Mouse (Mus musculus): ENCODE data around the gene Bsg.

Bsg gene

GRCm38 (mm10) chr10:79703541-79703940, 750 bp upstream of the Bsg start:
- in situ Hi-C loops (cut with MseI, MboI): no loop called here

GRCm38 (mm10) chr10:79704970-79705360, 674 bp downstream of the Bsg start:
- in situ Hi-C loops (cut with MseI, MboI): no loop called here

- in situ Hi-C loops (cut with MseI, MboI): no loop called here
Measured at GRCm38 (mm10) chr10:79705951-79706350, 1.7 kb downstream of the Bsg start.

- in situ Hi-C loops (cut with MseI, MboI): no loop called here
Measured at GRCm38 (mm10) chr10:79706406-79707094, 2.3 kb downstream of the Bsg start.

- in situ Hi-C loops (cut with MseI, MboI): no loop called here
Measured at GRCm38 (mm10) chr10:79707162-79707561, 2.9 kb downstream of the Bsg start.

- in situ Hi-C loops (cut with MseI, MboI): no loop called here
Measured at GRCm38 (mm10) chr10:79707759-79708158, 3.5 kb downstream of the Bsg start.

- in situ Hi-C loops (cut with MseI, MboI): no loop called here
Measured at GRCm38 (mm10) chr10:79708668-79709067, 4.4 kb downstream of the Bsg start.

GRCm38 (mm10) chr10:79709307-79709706, 5.0 kb downstream of the Bsg start:
- in situ Hi-C loops (cut with MseI, MboI): no loop called here

- in situ Hi-C loops (cut with MseI, MboI): no loop called here
Measured at GRCm38 (mm10) chr10:79712029-79712428, 7.7 kb downstream of the Bsg start.

GRCm38 (mm10) chr10:79712499-79713126, 8.3 kb downstream of the Bsg start:
- in situ Hi-C loops (cut with MseI, MboI): no loop called here

GRCm38 (mm10) chr10:79713163-79713562, 8.9 kb downstream of the Bsg start:
- in situ Hi-C loops (cut with MseI, MboI): no loop called here

- in situ Hi-C loops (cut with MseI, MboI): no loop called here
Measured at GRCm38 (mm10) chr10:79714996-79715395, 10.7 kb downstream of the Bsg start.

- in situ Hi-C loops (cut with MseI, MboI): no loop called here
Measured at GRCm38 (mm10) chr10:79716254-79716987, 12.1 kb downstream of the Bsg start, which contains the start of gene Hcn2. Gene Hcn2 (plus strand): TSS chr10:79716634.

GRCm38 (mm10) chr10:79716988-79717355, 12.7 kb downstream of the Bsg start:
- in situ Hi-C loops (cut with MseI, MboI): no loop called here

- in situ Hi-C loops (cut with MseI, MboI): no loop called here
Measured at GRCm38 (mm10) chr10:79717640-79718357, 13.5 kb downstream of the Bsg start.

GRCm38 (mm10) chr10:79721089-79721488, 16.8 kb downstream of the Bsg start:
- in situ Hi-C loops (cut with MseI, MboI): no loop called here

GRCm38 (mm10) chr10:79723047-79723446, 18.8 kb downstream of the Bsg start:
- in situ Hi-C loops (cut with MseI, MboI): no loop called here

GRCm38 (mm10) chr10:79723692-79724091, 19.4 kb downstream of the Bsg start:
- in situ Hi-C loops (cut with MseI, MboI): no loop called here

- in situ Hi-C loops (cut with MseI, MboI): no loop called here
Measured at GRCm38 (mm10) chr10:79726090-79726489, 21.8 kb downstream of the Bsg start.

- in situ Hi-C loops (cut with MseI, MboI): no loop called here
Measured at GRCm38 (mm10) chr10:79728323-79729249, 24.3 kb downstream of the Bsg start.

GRCm38 (mm10) chr10:79729357-79729965, 25.2 kb downstream of the Bsg start:
- in situ Hi-C loops (cut with MseI, MboI): no loop called here

Measured in mouse trophoblast stem cell (cell line).